Mouse (Mus musculus) bone marrow macrophage, adult 2 months (primary cell): ENCODE measurements around the gene Dynlrb1. TPM values are rescaled to one million over a fixed set of nuclear protein-coding genes. Genes with fewer than 3 reads are reported as not detected.

ENCODE experiments used
- H3K27ac ChIP-seq: 2 replicates; pipeline ENCODE4 v1.5.1; 2012; ENCODE audit warnings: low read depth, low read length; ENCODE audit not compliant: insufficient read depth
- H3K4me1 ChIP-seq: 2 replicates; pipeline ENCODE4 v1.6.1; 2012; ENCODE audit warnings: low read length; ENCODE audit not compliant: control insufficient read depth, insufficient read depth
- H3K4me3 ChIP-seq: 2 replicates; pipeline ENCODE4 v1.5.1; 2012; ENCODE audit warnings: mild to moderate bottlenecking, low read length, moderate library complexity; ENCODE audit not compliant: insufficient read depth
- CTCF ChIP-seq: IDR thresholded peaks from 2 replicates; pipeline ENCODE4 v1.5.1; 2012; ENCODE audit warnings: low read depth, mild to moderate bottlenecking, low read length, moderate library complexity
- POLR2A ChIP-seq: IDR thresholded peaks from 2 replicates; pipeline ENCODE4 v1.6.1; 2012; ENCODE audit warnings: mild to moderate bottlenecking, low read depth, low read length, borderline replicate concordance
- polyA plus RNA-seq: library from polyadenylated mRNA; stranded (reverse); fragments of >200 nt; gene quantifications from 2 replicates; pipeline ENCODE4 v1.2.4, GENCODE M21; 2012; ENCODE audit not compliant: missing spikeins, insufficient read depth, insufficient read length

The Dynlrb1 gene
- polyA plus RNA-seq, 1 experiment = 241 TPM

- H3K4me3 ChIP-seq = no peak overlapping the region
- H3K4me1 ChIP-seq = peaks cover 14% of the 10 kb centered on the region
- TF ChIP-seq POLR2A (no peak), CTCF (no peak)
- H3K27ac ChIP-seq = no peak overlapping the region
Measured at GRCm38 (mm10) chr2:155279163-155279562, 42.8 kb downstream of the Dynlrb1 start.

GRCm38 (mm10) chr2:155280116-155280515 lies 43.8 kb downstream of the Dynlrb1 start:
- Histone ChIP-seq H3K4me3 (no peak overlapping the region), H3K27ac (no peak overlapping the region), H3K4me1 (peaks cover 23% of the 10 kb centered on the region)
- no peak for TF ChIP-seq CTCF
- no peak for TF ChIP-seq POLR2A

- no peak overlapping the region for H3K4me3 ChIP-seq
- peaks cover 33% of the 10 kb centered on the region for H3K4me1 ChIP-seq
- no peak for TF ChIP-seq CTCF
- no peak for TF ChIP-seq POLR2A
- peak overlapping the region; percentile 61 for H3K27ac ChIP-seq
Measured at GRCm38 (mm10) chr2:155283793-155284192, 47.5 kb downstream of the Dynlrb1 start.

GRCm38 (mm10) chr2:155284647-155285046 lies 48.3 kb downstream of the Dynlrb1 start:
- peaks cover 33% of the 10 kb centered on the region for H3K4me1 ChIP-seq
- TF ChIP-seq CTCF (no peak), POLR2A (no peak)
- peak overlapping the region; percentile 61 for H3K27ac ChIP-seq
- no peak overlapping the region for H3K4me3 ChIP-seq

GRCm38 (mm10) chr2:155285744-155286143 lies 49.4 kb downstream of the Dynlrb1 start:
- H3K4me1 ChIP-seq = peaks cover 33% of the 10 kb centered on the region
- no peak for TF ChIP-seq CTCF
- no peak for TF ChIP-seq POLR2A
- no peak overlapping the region for H3K27ac ChIP-seq
- H3K4me3 ChIP-seq = no peak overlapping the region

GRCm38 (mm10) chr2:155287456-155288250 lies 51.3 kb downstream of the Dynlrb1 start:
- peaks cover 33% of the 10 kb centered on the region for H3K4me1 ChIP-seq
- no peak overlapping the region for H3K4me3 ChIP-seq
- TF ChIP-seq CTCF (no peak), POLR2A (no peak)
- no peak overlapping the region for H3K27ac ChIP-seq

GRCm38 (mm10) chr2:155290066-155290465 lies 53.7 kb downstream of the Dynlrb1 start:
- TF ChIP-seq POLR2A (no peak), CTCF (no peak)
- no peak overlapping the region for H3K4me3 ChIP-seq
- H3K4me1 ChIP-seq = peaks cover 20% of the 10 kb centered on the region
- no peak overlapping the region for H3K27ac ChIP-seq

GRCm38 (mm10) chr2:155293382-155293781 lies 57.0 kb downstream of the Dynlrb1 start:
- TF ChIP-seq CTCF = no peak
- TF ChIP-seq POLR2A = no peak

GRCm38 (mm10) chr2:155293946-155294345 lies 57.6 kb downstream of the Dynlrb1 start:
- H3K4me3 ChIP-seq = no peak overlapping the region
- H3K4me1 ChIP-seq = peaks cover 6% of the 10 kb centered on the region; the same call in 1 of the 2 replicates
- H3K27ac ChIP-seq = no peak overlapping the region
- no peak for TF ChIP-seq CTCF
- TF ChIP-seq POLR2A = no peak

More at GRCm38 (mm10) chr2:155293382-155293781, 57.0 kb downstream of the Dynlrb1 start:
- peaks cover 6% of the 10 kb centered on the region; the same call in 1 of the 2 replicates for H3K4me1 ChIP-seq
- H3K4me3 ChIP-seq = no peak overlapping the region
- no peak overlapping the region for H3K27ac ChIP-seq

- Histone ChIP-seq H3K4me1 (peaks cover 16% of the 10 kb centered on the region), H3K4me3 (no peak overlapping the region), H3K27ac (no peak overlapping the region)
- no peak for TF ChIP-seq CTCF
- TF ChIP-seq POLR2A = no peak
Measured at GRCm38 (mm10) chr2:155295453-155295852, 59.1 kb downstream of the Dynlrb1 start.

GRCm38 (mm10) chr2:155299563-155299962 lies 63.2 kb downstream of the Dynlrb1 start:
- Histone ChIP-seq H3K27ac (0 out of 2 replicates have a peak overlapping the region, but pooled peaks have one; percentile 19), H3K4me3 (no peak overlapping the region)

More at GRCm38 (mm10) chr2:155299563-155299962, 63.2 kb downstream of the Dynlrb1 start:
- H3K4me1 ChIP-seq = peaks cover 13% of the 10 kb centered on the region
- TF ChIP-seq CTCF (no peak), POLR2A (no peak)

Other genes with a start within 250 kb of the Dynlrb1 start
- not detected in 2 replicates for gene Gm14226, start 218.3 kb upstream of the Dynlrb1 start, polyA plus RNA-seq
- 3.6 and 7.8 TPM in 2 replicates for gene Ahcy, start 162.0 kb upstream of the Dynlrb1 start, polyA plus RNA-seq
- 46.5 and 52.1 TPM in 2 replicates for gene Itch, start 103.0 kb upstream of the Dynlrb1 start, polyA plus RNA-seq
- 39.6 and 39.8 TPM in 2 replicates for gene Map1lc3a, start 39.8 kb downstream of the Dynlrb1 start, polyA plus RNA-seq
- 36.7 and 41.7 TPM in 2 replicates for gene Pigu, start 120.9 kb downstream of the Dynlrb1 start, polyA plus RNA-seq
- gene Trp53inp2, start 144.5 kb downstream of the Dynlrb1 start, polyA plus RNA-seq = 60.0 and 63.1 TPM in 2 replicates
- gene Ncoa6, start 237.4 kb downstream of the Dynlrb1 start, polyA plus RNA-seq = 38.7 and 39.1 TPM in 2 replicates